Mouse (Mus musculus) CH12.LX (cell line): ENCODE data around the gene Capn11.

Experiments
- CTCF ChIP-seq, 2 experiments: IDR thresholded peaks in 1 of 2; conservative IDR thresholded peaks in 1 of 2; 2 replicates each; pipeline ENCODE4 v1.5.1; 2011 to 2012; ENCODE audit warnings: low read depth in 2 of 2, low read length in 2 of 2, improper control_type of control experiment in 1 of 2, inconsistent platforms in 1 of 2, mild to moderate bottlenecking in 1 of 2, moderate library complexity in 1 of 2
- MAFK ChIP-seq: IDR thresholded peaks from 2 replicates; pipeline ENCODE4 v1.6.1; 2011; ENCODE audit warnings: low read length, improper control_type of control experiment; ENCODE audit not compliant: insufficient replicate concordance

GRCm38 (mm10) chr17:45589236-45589635 is 69.9 kb downstream of the Capn11 start:
- TF ChIP-seq CTCF (conservative IDR thresholded peaks at IDR 0.05 in 1 of 2, IDR thresholded peaks at IDR 0.05 in 1 of 2; ENCODE audit: low read depth in 2 of 2, low read length in 2 of 2) (no peak), MAFK (no peak)
